Mouse (Mus musculus): ENCODE measurements around the gene Ccdc88a.

The Ccdc88a gene

DNA sequence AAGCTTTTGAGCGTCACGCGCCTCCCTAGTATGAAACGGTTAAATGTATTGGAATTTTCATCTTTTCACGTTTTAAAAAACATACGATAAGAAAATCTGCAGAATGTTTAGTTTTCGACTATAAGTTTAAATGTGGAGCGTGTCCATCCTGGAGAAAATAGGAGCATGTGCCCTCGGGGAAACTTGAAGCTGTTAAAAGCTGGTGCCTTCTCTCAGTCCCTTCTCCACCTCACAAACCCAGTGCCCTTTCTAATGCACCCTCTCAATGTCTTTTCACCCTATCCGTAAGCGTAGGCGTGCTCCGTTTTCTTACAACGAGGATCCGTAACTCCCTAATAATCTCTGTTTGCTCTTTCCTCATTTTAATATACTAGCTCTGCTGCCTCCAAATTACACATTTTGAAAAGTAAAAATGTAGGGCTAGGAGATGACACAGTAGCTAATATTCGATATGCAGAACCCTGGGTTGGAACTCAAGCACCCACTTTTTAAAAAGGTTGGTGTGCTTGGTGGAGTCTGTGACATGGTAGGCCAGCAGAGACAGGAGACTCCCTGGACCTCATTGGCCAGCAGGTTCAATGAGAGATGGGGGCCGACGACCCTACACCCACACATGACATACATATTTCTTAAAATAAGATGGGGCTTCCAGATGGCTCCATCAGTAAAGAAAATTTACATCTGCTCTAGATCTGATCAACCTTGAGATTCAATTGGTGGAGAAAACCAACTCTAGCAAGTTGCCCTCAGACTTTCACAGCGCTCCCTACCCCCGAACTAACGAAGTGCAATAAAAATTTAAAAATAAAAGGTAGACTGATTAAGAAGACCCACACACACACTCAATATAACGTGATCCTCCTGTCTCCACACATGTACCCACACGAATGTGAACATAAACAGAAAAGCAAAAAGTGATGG, 175.3 kb downstream of the Ccdc88a start:
- DNase-seq (ENCODE audit: extremely low spot score) = no peak

DNA sequence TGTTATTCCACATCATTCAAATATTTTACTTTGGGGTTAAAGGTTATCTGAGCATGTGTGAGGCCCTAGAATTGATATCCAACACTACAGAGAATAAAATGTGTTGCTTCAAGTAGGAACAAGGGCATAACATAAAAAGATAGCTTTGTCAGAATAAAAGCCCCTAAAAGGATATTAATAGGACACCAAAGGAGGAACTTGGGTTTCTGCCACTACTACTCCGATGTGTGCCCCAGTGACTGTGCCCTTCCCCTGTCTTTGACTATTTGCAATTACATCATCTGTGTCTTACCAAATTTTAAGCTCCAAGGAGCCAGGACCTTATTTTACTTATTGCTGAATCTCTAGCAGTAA, 175.9 kb downstream of the Ccdc88a start:
- DNase-seq (ENCODE audit: extremely low spot score) = no peak
